Mouse (Mus musculus) testis, adult 2 months (tissue): ENCODE data around the gene Cdc42bpa. TPM values are rescaled to one million over a fixed set of nuclear protein-coding genes. Genes with fewer than 3 reads are reported as not detected.

Experiments used
- H3K27ac ChIP-seq: fragments of 200-500 bp; 2 replicates; pipeline ENCODE4 v1.5.1; 2012; ENCODE audit warnings: low read depth, low read length; ENCODE audit not compliant: control insufficient read depth, insufficient read depth
- H3K27me3 ChIP-seq: fragments of 200-500 bp; 2 replicates; pipeline ENCODE4 v1.6.1; 2012; ENCODE audit warnings: mild to moderate bottlenecking, low read length, moderate library complexity; ENCODE audit not compliant: control insufficient read depth, insufficient read depth
- H3K36me3 ChIP-seq: fragments of 200-500 bp; 2 replicates; pipeline ENCODE4 v1.6.1; 2012; ENCODE audit warnings: mild to moderate bottlenecking, low read length; ENCODE audit not compliant: control insufficient read depth, insufficient read depth
- H3K4me1 ChIP-seq: fragments of 200-500 bp; 2 replicates; pipeline ENCODE4 v1.6.1; 2012; ENCODE audit warnings: low read length; ENCODE audit not compliant: control insufficient read depth, insufficient read depth
- H3K4me3 ChIP-seq: fragments of 200-500 bp; 2 replicates; pipeline ENCODE4 v1.5.1; 2012; ENCODE audit warnings: low read depth, mild to moderate bottlenecking, low read length, moderate library complexity, mixed read lengths; ENCODE audit not compliant: control insufficient read depth
- CTCF ChIP-seq: fragments of 200-500 bp; IDR thresholded peaks from 2 replicates; pipeline ENCODE4 v1.5.1; 2012; ENCODE audit warnings: low read depth, mild to moderate bottlenecking, inconsistent platforms, low read length, moderate library complexity; ENCODE audit not compliant: control insufficient read depth, insufficient read depth, insufficient replicate concordance
- POLR2A ChIP-seq: fragments of 200-500 bp; IDR thresholded peaks from 2 replicates; pipeline ENCODE4 v1.6.1; 2012; ENCODE audit warnings: low read depth, mild to moderate bottlenecking, inconsistent platforms, low read length, moderate library complexity; ENCODE audit not compliant: control insufficient read depth
- polyA plus RNA-seq: library from polyadenylated mRNA; depleted of rRNA; stranded (reverse); fragments of >200 nt; gene quantifications from 2 replicates; pipeline ENCODE4 v1.2.3, GENCODE M21; 2012

Cdc42bpa gene
- polyA plus RNA-seq, 1 experiment = 9.1 TPM

DNA sequence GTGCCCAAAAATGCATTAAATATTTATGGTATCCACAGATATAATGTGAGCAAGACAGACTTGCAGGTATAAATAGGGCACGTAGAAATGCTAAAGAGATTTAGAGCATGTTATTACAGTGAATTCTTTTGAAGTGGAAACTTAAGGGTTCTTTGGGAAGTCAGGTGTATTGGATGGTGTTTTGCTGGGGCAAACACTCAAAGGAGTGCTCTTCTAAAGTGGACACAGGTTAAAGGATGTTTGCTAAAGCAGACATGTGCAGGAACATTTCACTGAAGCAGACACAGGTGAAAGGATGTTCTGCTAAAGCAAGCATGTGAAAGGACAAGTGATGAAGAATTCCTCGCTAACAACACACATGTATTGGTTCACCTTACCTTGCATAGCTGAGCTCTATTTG is 83.9 kb downstream of the Cdc42bpa start:
- H3K36me3 ChIP-seq = no peaks in the 10 kb centered on the region
- no peaks in the 10 kb centered on the region for H3K4me1 ChIP-seq
- H3K27ac ChIP-seq = no peak overlapping the region
- no peaks in the 10 kb centered on the region for H3K27me3 ChIP-seq
- H3K4me3 ChIP-seq = no peak overlapping the region
- no peak for TF ChIP-seq POLR2A
- TF ChIP-seq CTCF = no peak

DNA sequence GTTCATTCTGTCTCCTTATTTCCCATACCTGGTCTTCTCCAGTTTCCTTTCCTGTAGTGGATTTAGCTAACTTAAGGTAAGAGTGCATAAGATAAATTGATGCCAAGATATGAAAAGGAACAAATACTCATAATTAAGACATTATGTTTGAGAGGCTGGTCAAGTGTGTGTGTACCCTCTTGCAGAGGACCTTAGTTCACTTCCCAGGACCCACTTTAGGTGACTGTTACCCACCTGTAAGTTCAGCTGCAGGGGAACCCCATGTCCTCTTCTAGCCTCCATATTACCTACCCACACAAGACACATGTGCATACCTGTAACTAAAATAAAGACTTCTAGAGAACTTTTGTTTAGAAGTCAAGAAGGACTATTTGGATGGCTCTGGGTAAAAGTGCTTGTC is 84.9 kb downstream of the Cdc42bpa start:
- Histone ChIP-seq H3K4me3 (no peak overlapping the region), H3K4me1 (no peaks in the 10 kb centered on the region), H3K27me3 (no peaks in the 10 kb centered on the region), H3K27ac (no peak overlapping the region), H3K36me3 (no peaks in the 10 kb centered on the region)
- no peak for TF ChIP-seq CTCF
- no peak for TF ChIP-seq POLR2A

DNA sequence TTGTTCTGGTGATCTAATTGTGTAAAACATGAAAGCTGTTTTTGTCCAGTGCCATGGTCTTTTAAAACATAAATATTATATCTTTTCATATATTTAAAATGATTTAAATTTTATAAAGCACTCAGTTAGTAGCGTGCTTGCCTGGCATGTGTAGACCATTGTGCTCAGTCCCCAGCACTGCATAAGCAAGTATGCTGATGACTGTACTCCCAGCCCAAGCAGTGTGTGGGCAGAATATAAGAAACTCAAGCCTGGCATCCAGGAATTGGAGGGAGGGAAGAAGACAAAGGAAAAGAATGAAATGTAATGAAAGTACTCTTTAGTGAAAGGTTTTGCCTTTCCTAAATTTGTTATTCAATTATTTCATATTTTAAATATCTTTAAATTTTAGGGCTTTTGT is 128.9 kb downstream of the Cdc42bpa start:
- no peak overlapping the region for H3K27ac ChIP-seq
- TF ChIP-seq CTCF (no peak), POLR2A (no peak)
- no peaks in the 10 kb centered on the region for H3K36me3 ChIP-seq
- no peak overlapping the region for H3K4me3 ChIP-seq
- H3K27me3 ChIP-seq = no peaks in the 10 kb centered on the region
- H3K4me1 ChIP-seq = no peaks in the 10 kb centered on the region

DNA sequence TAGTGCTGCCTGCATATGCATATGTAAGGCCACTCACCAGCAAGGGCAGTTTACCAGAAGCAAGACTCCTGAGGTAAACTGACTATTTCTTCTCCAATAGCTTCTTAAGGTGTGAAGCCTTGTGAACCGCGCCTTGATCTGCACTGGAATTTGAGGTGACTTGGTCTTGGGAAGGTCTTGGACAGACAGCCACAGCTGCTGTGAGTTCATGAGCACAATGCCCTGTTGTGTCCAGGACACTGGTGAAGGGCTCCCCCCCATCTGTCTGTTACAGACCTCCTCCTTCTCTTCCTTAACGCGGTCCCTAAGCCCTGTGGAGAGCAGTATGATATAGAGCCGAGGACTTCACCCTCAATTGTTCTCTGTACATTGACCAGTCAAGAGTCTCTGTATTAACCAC is 138.2 kb downstream of the Cdc42bpa start:
- no peak overlapping the region for H3K27ac ChIP-seq
- TF ChIP-seq CTCF = no peak
- no peak for TF ChIP-seq POLR2A
- H3K4me1 ChIP-seq = no peaks in the 10 kb centered on the region
- no peaks in the 10 kb centered on the region for H3K27me3 ChIP-seq
- H3K4me3 ChIP-seq = no peak overlapping the region
- H3K36me3 ChIP-seq = no peaks in the 10 kb centered on the region

DNA sequence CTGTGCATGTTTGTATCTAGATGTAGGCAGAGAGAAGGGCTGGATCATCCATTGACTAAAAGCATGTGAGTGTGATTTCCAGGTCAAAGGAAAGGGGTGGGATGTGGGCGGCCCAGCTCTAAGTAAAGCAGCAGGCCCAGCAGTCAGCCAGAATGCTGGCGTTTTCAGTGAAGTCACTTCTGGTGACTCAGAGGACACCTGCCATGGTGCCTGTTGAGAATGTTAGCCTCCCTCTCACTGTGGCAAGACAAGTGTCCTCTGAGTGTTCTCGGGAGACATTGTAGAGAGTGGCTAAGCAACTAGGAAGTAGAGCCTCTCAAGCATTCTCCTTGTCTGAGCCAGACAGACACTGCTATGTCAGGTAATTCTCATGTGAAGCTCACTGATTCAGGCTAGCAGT is 144.3 kb downstream of the Cdc42bpa start:
- no peak for TF ChIP-seq POLR2A
- no peak for TF ChIP-seq CTCF
- H3K4me1 ChIP-seq = no peaks in the 10 kb centered on the region
- H3K27me3 ChIP-seq = no peaks in the 10 kb centered on the region
- no peak overlapping the region for H3K4me3 ChIP-seq
- H3K27ac ChIP-seq = no peak overlapping the region
- H3K36me3 ChIP-seq = no peaks in the 10 kb centered on the region

DNA sequence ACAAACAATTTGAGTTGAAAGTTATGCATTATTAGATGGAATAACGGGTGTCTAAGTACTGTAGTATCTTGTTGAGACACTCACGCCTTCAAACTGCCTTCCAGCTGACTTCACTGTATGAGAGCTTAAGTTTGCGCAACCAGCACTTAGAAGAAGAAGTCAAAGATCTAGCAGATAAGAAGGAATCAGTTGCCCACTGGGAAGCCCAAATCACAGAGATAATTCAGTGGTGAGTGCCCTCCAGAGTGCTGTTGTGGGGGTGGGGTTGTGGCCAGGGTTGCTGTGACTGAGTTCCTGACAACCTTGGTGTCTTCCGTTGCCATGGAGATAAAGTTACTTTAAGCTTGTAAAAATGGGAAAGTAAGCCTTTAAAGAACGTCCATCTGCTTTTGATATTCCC is 148.8 kb downstream of the Cdc42bpa start:
- H3K27me3 ChIP-seq = no peaks in the 10 kb centered on the region
- TF ChIP-seq CTCF = no peak
- TF ChIP-seq POLR2A = no peak
- H3K36me3 ChIP-seq = no peaks in the 10 kb centered on the region
- no peak overlapping the region for H3K27ac ChIP-seq
- H3K4me1 ChIP-seq = no peaks in the 10 kb centered on the region
- no peak overlapping the region for H3K4me3 ChIP-seq

DNA sequence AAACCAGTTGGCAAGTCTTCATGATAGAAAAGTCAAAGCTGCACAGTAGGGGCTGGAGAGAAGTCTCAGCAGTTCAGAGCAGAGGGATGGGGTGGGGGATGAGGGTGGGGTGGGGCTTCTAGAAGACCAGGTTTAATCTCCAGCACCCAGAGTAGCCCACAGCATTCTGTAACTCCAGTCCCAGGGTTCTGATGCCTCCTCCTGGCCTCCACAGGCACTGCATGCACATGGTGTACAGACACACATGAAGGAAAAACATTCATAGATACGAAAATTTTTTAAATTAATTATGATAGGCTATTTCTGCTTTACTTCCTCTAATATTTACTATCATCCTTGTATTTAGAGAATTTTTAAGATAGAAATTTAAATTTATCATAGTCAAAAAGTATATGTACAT is 156.3 kb downstream of the Cdc42bpa start:
- Histone ChIP-seq H3K4me1 (no peaks in the 10 kb centered on the region), H3K4me3 (no peak overlapping the region), H3K36me3 (no peaks in the 10 kb centered on the region), H3K27ac (no peak overlapping the region), H3K27me3 (no peaks in the 10 kb centered on the region)
- TF ChIP-seq POLR2A = no peak
- TF ChIP-seq CTCF = peak; percentile 27; the same call in 1 of the 2 replicates

DNA sequence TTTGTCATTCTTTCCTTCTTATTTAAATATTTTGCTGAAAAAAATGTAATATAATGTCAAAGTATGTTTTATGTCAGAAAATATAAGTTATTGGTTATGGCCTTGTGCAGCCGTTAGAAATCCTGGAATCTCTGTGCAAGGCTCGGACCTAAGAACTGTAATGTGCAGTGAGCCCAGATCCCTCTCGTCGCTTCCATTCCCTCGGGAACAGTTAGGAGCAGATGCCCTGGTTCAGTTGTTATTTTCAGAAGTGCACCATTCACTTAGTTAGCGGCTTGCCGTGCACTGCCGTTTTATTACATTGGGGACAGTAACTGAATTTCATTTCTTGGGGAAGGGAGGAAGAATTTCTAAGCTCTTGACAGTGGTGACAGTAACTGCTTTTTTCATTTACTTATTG is 158.0 kb downstream of the Cdc42bpa start:
- Histone ChIP-seq H3K27ac (no peak overlapping the region), H3K27me3 (no peaks in the 10 kb centered on the region), H3K4me1 (no peaks in the 10 kb centered on the region), H3K36me3 (no peaks in the 10 kb centered on the region), H3K4me3 (no peak overlapping the region)
- TF ChIP-seq CTCF = no peak
- TF ChIP-seq POLR2A = no peak
